Mouse (Mus musculus): ENCODE data around the gene Cacnb4.

Gene Cacnb4

GRCm38 (mm10) chr2:52603935-52604650, 72.5 kb downstream of the Cacnb4 start:
- no peak for DNase-seq

GRCm38 (mm10) chr2:52603421-52603820, 73.2 kb downstream of the Cacnb4 start:
- peak; percentile 41 for DNase-seq

- DNase-seq = no peak
Observed at GRCm38 (mm10) chr2:52602921-52603320, 73.7 kb downstream of the Cacnb4 start.

GRCm38 (mm10) chr2:52602228-52602627, 74.4 kb downstream of the Cacnb4 start:
- DNase-seq = no peak

GRCm38 (mm10) chr2:52597511-52597910, 79.1 kb downstream of the Cacnb4 start:
- DNase-seq = no peak

GRCm38 (mm10) chr2:52593814-52594213, 82.8 kb downstream of the Cacnb4 start:
- DNase-seq = no peak

GRCm38 (mm10) chr2:52593260-52593659, 83.4 kb downstream of the Cacnb4 start:
- DNase-seq = no peak

- peak; percentile 85 for DNase-seq
Observed at GRCm38 (mm10) chr2:52590970-52591347, 85.7 kb downstream of the Cacnb4 start.

GRCm38 (mm10) chr2:52590340-52590969, 86.2 kb downstream of the Cacnb4 start:
- no peak for DNase-seq

GRCm38 (mm10) chr2:52589514-52589913, 87.1 kb downstream of the Cacnb4 start:
- no peak for DNase-seq

- DNase-seq = no peak
Observed at GRCm38 (mm10) chr2:52585384-52585783, 91.2 kb downstream of the Cacnb4 start.

GRCm38 (mm10) chr2:52581132-52581781, 95.4 kb downstream of the Cacnb4 start:
- DNase-seq = no peak

- DNase-seq = peak; percentile 16
Observed at GRCm38 (mm10) chr2:52580697-52581096, 95.9 kb downstream of the Cacnb4 start.

- peak; percentile 69 for DNase-seq
Observed at GRCm38 (mm10) chr2:52578846-52579245, 97.8 kb downstream of the Cacnb4 start.

- no peak for DNase-seq
Observed at GRCm38 (mm10) chr2:52577700-52578099, 98.9 kb downstream of the Cacnb4 start.

- DNase-seq = no peak
Observed at GRCm38 (mm10) chr2:52576546-52576945, 100.1 kb downstream of the Cacnb4 start.

- DNase-seq = no peak
Observed at GRCm38 (mm10) chr2:52575637-52576175, 100.9 kb downstream of the Cacnb4 start.

GRCm38 (mm10) chr2:52574929-52575328, 101.7 kb downstream of the Cacnb4 start:
- no peak for DNase-seq

GRCm38 (mm10) chr2:52572221-52572620, 104.4 kb downstream of the Cacnb4 start:
- no peak for DNase-seq

- DNase-seq = no peak
Observed at GRCm38 (mm10) chr2:52571339-52571968, 105.2 kb downstream of the Cacnb4 start.

GRCm38 (mm10) chr2:52570781-52571180, 105.8 kb downstream of the Cacnb4 start:
- no peak for DNase-seq

- no peak for DNase-seq
Observed at GRCm38 (mm10) chr2:52570171-52570570, 106.5 kb downstream of the Cacnb4 start.

- no peak for DNase-seq
Observed at GRCm38 (mm10) chr2:52568131-52568530, 108.5 kb downstream of the Cacnb4 start.

Data from lung, postnatal 14 days (tissue).